Mouse (Mus musculus) gastrocnemius, postnatal 36 days (tissue): ENCODE measurements around the gene Sox30. TPM values are rescaled to one million over a fixed set of nuclear protein-coding genes. Genes with fewer than 3 reads are reported as not detected.
A peak's percentile ranks its signal among the peaks of the same experiment; 100 is the strongest.
"Not testable (repeated sequence)": the region's sequence is repeated elsewhere in the genome, so short reads cannot be mapped to it uniquely, and the experiment has no call there.

ENCODE experiments used
- DNase-seq, 2 experiments: peaks; one replicate each; pipeline ENCODE4 v3.0.0; 2022
- intact Hi-C: fragments of 180-260 bp; cut with DNase I; formaldehyde crosslinking; loops from one replicate; pipeline ENCODE4 v1.15.1; 2025
- total RNA-seq, 2 experiments: library from RNA; stranded (reverse); gene quantifications; 2 replicates each; pipeline ENCODE4 v1.2.3; 2021

Sox30 gene
- total RNA-seq, 2 experiments from 2014 or later: not detected

- DNase-seq: no peak
- intact Hi-C loops: no loop called here
These were observed 12.0 kb downstream of the Sox30 start for GRCm38 (mm10) chr11:45992087-45992486.

DNA sequence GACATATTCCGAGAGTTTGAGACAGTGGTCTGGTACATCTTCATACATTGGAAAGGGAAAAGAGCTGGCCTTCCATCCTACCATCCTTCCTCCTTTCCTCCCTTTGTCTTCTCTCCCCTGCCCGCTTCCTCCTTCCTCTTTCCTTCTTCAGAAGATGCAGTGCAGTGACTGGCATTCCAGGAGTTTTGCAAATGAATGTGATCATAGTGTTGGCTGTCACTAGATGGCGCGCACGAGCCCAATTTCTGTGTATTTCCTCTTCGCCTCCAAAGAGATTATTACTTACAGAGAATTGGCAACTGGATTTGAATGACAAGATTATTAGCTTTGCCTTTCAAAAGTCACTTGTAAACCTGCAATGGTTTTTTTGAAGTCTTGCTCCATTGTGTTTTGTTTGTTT is 36.0 kb downstream of the Sox30 start:
- peak; percentile 55 to 56 for DNase-seq
- intact Hi-C loops: loop anchor here (5.0 kb wide), 2 partner anchors 46 to 201 kb away; no protein-coding TSS in a partner anchor

- no peak for DNase-seq
- intact Hi-C loops: no loop called here
These were observed 40.1 kb downstream of the Sox30 start for GRCm38 (mm10) chr11:46020246-46020645.

GRCm38 (mm10) chr11:46021850-46022249 is 41.7 kb downstream of the Sox30 start:
- intact Hi-C loops: no loop called here
- DNase-seq: no peak

- no peak for DNase-seq
- intact Hi-C loops: no loop called here
These were observed 42.9 kb downstream of the Sox30 start for GRCm38 (mm10) chr11:46022983-46023382.

DNA sequence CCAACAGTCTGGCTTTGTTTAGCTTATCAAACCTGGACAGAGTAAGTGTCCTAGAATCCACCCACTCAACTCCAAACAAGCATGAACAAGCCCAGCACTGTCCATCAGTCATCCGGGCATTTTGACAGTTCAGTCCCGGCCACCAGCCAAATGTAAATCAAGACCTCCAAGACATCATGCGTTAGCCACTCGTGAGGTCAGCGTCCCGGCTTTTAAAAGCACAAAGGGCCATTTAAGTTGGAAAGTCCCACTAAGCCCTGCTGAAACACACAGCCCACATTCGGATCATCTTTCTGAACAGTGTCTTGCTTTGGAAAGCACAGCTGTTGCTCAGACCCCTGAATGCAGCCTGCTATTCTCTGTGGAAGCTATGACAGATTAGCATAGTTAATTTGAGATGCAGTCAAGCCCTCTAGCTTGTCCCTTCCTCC is 45.9 kb downstream of the Sox30 start:
- DNase-seq: peak; percentile 29
- intact Hi-C loops: no loop called here

- DNase-seq: no peak
- intact Hi-C loops: no loop called here
These were observed 48.1 kb downstream of the Sox30 start for GRCm38 (mm10) chr11:46027952-46028814.

DNA sequence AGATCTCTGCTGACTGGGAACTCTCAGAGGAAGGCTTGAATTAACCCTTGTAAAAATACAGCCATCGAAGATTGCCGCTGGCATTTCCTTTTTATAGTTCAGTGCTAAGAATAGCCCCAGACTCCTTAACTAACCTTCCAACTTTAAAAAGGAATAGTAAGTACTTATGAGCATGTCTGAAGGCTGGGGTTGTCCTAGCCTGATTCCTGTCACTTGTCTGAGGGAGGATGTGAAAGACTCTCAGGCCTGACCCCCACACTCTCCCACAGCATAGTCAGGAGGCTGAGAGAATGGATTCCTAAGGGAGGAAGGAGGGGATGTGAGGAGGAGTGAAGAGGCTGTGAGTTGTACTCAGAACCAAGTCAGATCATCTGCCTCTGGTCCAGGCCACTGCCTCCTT is 49.4 kb downstream of the Sox30 start:
- DNase-seq: no peak
- intact Hi-C loops: no loop called here

- DNase-seq: no peak
- intact Hi-C loops: no loop called here
These were observed 49.9 kb downstream of the Sox30 start for GRCm38 (mm10) chr11:46030026-46030425.

GRCm38 (mm10) chr11:46031470-46031869 is 51.4 kb downstream of the Sox30 start:
- intact Hi-C loops: no loop called here
- DNase-seq: no peak

- intact Hi-C loops: no loop called here
- no peak for DNase-seq
These were observed 52.8 kb downstream of the Sox30 start for GRCm38 (mm10) chr11:46032956-46033355.

- intact Hi-C loops: no loop called here
- DNase-seq: no peak
These were observed 56.3 kb downstream of the Sox30 start for GRCm38 (mm10) chr11:46036374-46036773.

DNA sequence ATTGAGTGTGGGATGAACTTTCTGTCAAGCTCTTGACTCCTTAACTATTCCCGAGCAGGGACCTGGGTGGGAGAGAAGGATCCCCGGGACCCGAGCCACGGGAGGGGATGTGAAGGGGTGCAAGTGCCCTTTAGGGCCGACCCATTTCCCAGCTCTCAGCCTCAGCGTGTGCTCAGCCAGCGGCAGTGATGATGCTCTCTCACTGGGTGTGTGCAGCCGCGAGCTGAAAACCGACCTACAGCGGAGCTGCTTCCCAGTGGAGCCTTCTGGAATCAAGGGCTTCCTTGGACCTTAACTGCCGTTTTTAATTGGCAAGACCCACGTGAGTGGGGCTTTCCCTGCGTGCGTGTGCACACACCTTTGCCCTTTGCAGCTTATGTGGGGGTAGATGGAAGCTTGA is 58.8 kb downstream of the Sox30 start:
- intact Hi-C loops: no loop called here
- no peak for DNase-seq

- intact Hi-C loops: no loop called here
- DNase-seq: no peak
These were observed 59.2 kb downstream of the Sox30 start for GRCm38 (mm10) chr11:46039335-46039734.

- DNase-seq: no peak
- intact Hi-C loops: no loop called here
These were observed 60.9 kb downstream of the Sox30 start for GRCm38 (mm10) chr11:46040841-46041556.

GRCm38 (mm10) chr11:46041607-46042267 is 61.6 kb downstream of the Sox30 start:
- intact Hi-C loops: no loop called here
- no peak for DNase-seq

DNA sequence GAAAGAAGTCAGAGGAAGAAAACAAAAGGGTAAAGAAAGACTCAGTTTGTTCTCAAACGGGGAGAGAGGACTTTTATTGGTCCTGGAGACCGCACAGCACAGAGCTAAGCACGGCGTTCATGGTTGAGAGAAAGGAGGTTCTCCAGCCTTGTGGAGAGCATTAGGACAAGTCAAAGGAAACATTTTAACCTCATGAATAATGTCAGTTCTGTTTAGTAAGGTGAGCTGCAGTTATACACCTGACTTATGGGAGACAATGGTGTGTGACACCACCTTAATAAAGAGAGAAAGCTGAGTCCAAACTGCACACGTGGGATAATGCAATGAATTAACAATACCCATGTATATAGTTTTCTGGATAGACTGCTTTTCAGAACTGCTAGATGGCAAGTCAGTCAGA is 64.7 kb downstream of the Sox30 start:
- intact Hi-C loops: no loop called here
- DNase-seq: no peak

DNA sequence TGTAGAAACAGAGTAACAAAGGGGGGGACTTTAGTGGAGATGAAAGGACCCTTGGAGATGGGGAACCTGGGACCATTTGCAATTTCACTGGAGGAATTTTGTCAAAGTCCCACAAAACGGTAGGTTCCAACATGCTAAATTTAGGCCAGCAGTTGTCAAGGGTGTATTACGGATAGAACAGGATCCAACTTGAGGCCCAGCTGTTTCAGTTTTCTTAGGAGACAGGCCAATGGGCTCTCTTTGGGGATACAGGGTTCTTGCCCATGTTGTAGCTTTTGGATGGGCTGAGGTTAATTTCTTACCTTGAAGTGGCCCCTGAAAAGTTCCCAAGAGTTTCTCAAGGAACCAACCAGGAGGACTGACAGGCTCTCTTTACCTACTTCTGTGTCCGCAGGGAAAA is 67.2 kb downstream of the Sox30 start:
- no peak for DNase-seq
- intact Hi-C loops: no loop called here

GRCm38 (mm10) chr11:46052105-46052659 is 72.1 kb downstream of the Sox30 start, which contains the start of gene Gm12166:
Gene Gm12166 (minus strand): TSS chr11:46052321.
- peak in 1 of 2 experiments; percentile 50 for DNase-seq
- intact Hi-C loops: loop anchor here (2.0 kb wide), 2 partner anchors 77 to 163 kb away; no protein-coding TSS in a partner anchor

- DNase-seq: not testable (repeated sequence)
- intact Hi-C loops: loop anchor here (2.0 kb wide), 2 partner anchors 75 to 161 kb away; no protein-coding TSS in a partner anchor
These were observed 73.3 kb downstream of the Sox30 start for GRCm38 (mm10) chr11:46053457-46053856.

DNA sequence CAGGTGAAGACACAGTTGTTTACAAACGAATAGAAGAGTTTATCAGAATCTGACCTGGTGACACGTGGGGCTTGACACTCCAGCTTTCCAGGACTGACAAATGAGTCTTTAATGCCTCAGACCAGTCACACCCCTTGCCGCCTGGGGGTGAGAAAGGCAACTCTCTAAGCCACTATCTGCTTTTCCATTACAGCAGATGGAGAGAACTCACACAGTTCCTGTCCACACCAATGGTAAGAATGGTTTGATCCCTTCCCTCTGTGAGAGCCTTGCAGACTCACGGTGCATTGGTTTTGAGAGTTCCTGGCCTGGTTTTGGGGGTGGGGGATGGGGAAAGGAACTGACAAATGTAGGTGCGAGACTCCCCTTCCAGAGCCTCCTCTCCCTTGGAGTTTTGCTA is 74.2 kb downstream of the Sox30 start:
- intact Hi-C loops: no loop called here
- no peak for DNase-seq
